Mouse (Mus musculus) cortical plate, adult 2 months (tissue): ENCODE measurements at regions not wholly inside any gene's neighbourhood (a gene's known extent, or its start where the extent isn't known, plus 50 kb on each side); places are given as distances from the start of the nearest gene placed in this dataset.

ENCODE experiments used
- CTCF ChIP-seq: fragments of 200-500 bp; IDR thresholded peaks from 2 replicates; pipeline ENCODE4 v1.5.1; 2011; ENCODE audit warnings: mild to moderate bottlenecking, control low read depth, low read length; ENCODE audit not compliant: insufficient read depth; ENCODE audit errors: extremely low read depth
- POLR2A ChIP-seq: fragments of 200-500 bp; IDR thresholded peaks from 2 replicates; pipeline ENCODE4 v1.6.1; 2011; ENCODE audit warnings: mild to moderate bottlenecking, low read length, control low read depth; ENCODE audit not compliant: insufficient read depth; ENCODE audit errors: extremely low read depth

GRCm38 (mm10) chr5:111791089-111791561 lies 57.4 kb downstream of the Gm26897 start:
- TF ChIP-seq CTCF = no peak
- TF ChIP-seq POLR2A = no peak
